Mouse (Mus musculus): ENCODE measurements around the gene Nr1i3.
A peak's percentile ranks its signal among the peaks of the same experiment; 100 is the strongest.

Nr1i3 gene

GRCm38 (mm10) chr1:171195887-171196397 lies 17.8 kb upstream of the Nr1i3 start, which contains the start of gene Pcp4l1:
TSS of gene Pcp4l1 (minus strand) at chr1:171196268.
- DNase-seq: peak; percentile 35 to 36

- no peak for DNase-seq
Observed at GRCm38 (mm10) chr1:171199532-171199931, 14.2 kb upstream of the Nr1i3 start.

- no peak for DNase-seq
Observed at GRCm38 (mm10) chr1:171200769-171201168, 13.0 kb upstream of the Nr1i3 start.

- no peak for DNase-seq
Observed at GRCm38 (mm10) chr1:171203471-171204248, 10.1 kb upstream of the Nr1i3 start.

GRCm38 (mm10) chr1:171204249-171204644 lies 9.5 kb upstream of the Nr1i3 start:
- DNase-seq: no peak

- DNase-seq: no peak
Observed at GRCm38 (mm10) chr1:171205704-171206493, 7.9 kb upstream of the Nr1i3 start.

- no peak for DNase-seq
Observed at GRCm38 (mm10) chr1:171209409-171209808, 4.4 kb upstream of the Nr1i3 start.

GRCm38 (mm10) chr1:171212854-171213253 lies 916 bp upstream of the Nr1i3 start:
- no peak for DNase-seq

- DNase-seq: no peak
Observed at GRCm38 (mm10) chr1:171216241-171216955, 2.6 kb downstream of the Nr1i3 start.

- DNase-seq: peak; percentile 84 to 89
Observed at GRCm38 (mm10) chr1:171220871-171221270, 7.1 kb downstream of the Nr1i3 start.

- DNase-seq: peak; percentile 27 to 39
Observed at GRCm38 (mm10) chr1:171221281-171222193, 7.8 kb downstream of the Nr1i3 start.

- peak; percentile 88 to 96 for DNase-seq
Observed at GRCm38 (mm10) chr1:171222238-171223155, 8.7 kb downstream of the Nr1i3 start, which contains the start of gene Tomm40l. TSS of gene Tomm40l (minus strand) at chr1:171222514.

- no peak for DNase-seq
Observed at GRCm38 (mm10) chr1:171223168-171223567, 9.4 kb downstream of the Nr1i3 start.

GRCm38 (mm10) chr1:171223796-171224195 lies 10.0 kb downstream of the Nr1i3 start:
- no peak for DNase-seq

GRCm38 (mm10) chr1:171224857-171225256 lies 11.1 kb downstream of the Nr1i3 start, which contains the start of gene Apoa2:
TSS of gene Apoa2 (plus strand) at chr1:171225054.
- no peak for DNase-seq

GRCm38 (mm10) chr1:171226780-171227179 lies 13.0 kb downstream of the Nr1i3 start:
- no peak for DNase-seq

GRCm38 (mm10) chr1:171227879-171228278 lies 14.1 kb downstream of the Nr1i3 start:
- DNase-seq: no peak

- DNase-seq: no peak
Observed at GRCm38 (mm10) chr1:171229750-171230149, 16.0 kb downstream of the Nr1i3 start.

- DNase-seq: no peak
Observed at GRCm38 (mm10) chr1:171230215-171230614, 16.4 kb downstream of the Nr1i3 start.

- no peak for DNase-seq
Observed at GRCm38 (mm10) chr1:171231844-171232243, 18.1 kb downstream of the Nr1i3 start.

- no peak for DNase-seq
Observed at GRCm38 (mm10) chr1:171232348-171232747, 18.6 kb downstream of the Nr1i3 start.

Measured in cerebellum, adult 18-20 months (tissue).